In genomic region chr2:122153681-122154365, GRCm38 (mm10) we compare ENCODE assay signal across 26 mouse cellular contexts. TPM values are rescaled to one million over a fixed set of nuclear protein-coding genes. Genes with fewer than 3 reads are reported as not detected.
DNase-seq lines count a peak whose midpoint lies in the region; ATAC-seq and TF ChIP-seq lines count a peak whose summit lies in the region.
"Had no signal": no experiment of that assay in that cellular context is flagged by ENCODE, and none has a peak within 500 bp of the region (broad histone marks: within the 10 kb centered on the region; RNA-seq: fewer than 3 reads in every experiment).

No protein-coding gene starts in this region.

- H3K27ac ChIP-seq in liver, postnatal 0 days (ENCODE audit: low read depth), result 0 out of 2 replicates have a peak overlapping the region, but pooled peaks have one; percentile 42
- no peak overlapping the region for H3K27ac ChIP-seq in liver, embryonic 12.5 days
- H3K27ac ChIP-seq in MEL (ENCODE audit: control insufficient read depth, low read depth, low read length), result peak overlapping the region; percentile 29; the same call in 1 of the 2 replicates
- H3K27ac ChIP-seq: embryonic facial prominence, embryonic 13.5 days; forebrain, embryonic 12.5 days; heart, embryonic 13.5 days had no signal

- WGBS in liver, postnatal 0 days (ENCODE audit: insufficient replicate concordance), result 57% methylated on average over 6 of the region's 7 CpGs
- 34% methylated on average over 7 of the region's 7 CpGs for WGBS in liver, embryonic 12.5 days (ENCODE audit: insufficient replicate concordance)

- H3K4me2 ChIP-seq in liver, postnatal 0 days (ENCODE audit: low read depth, low read length), result no peak overlapping the region
- no peak overlapping the region for H3K4me2 ChIP-seq in liver, embryonic 12.5 days
- H3K4me2 ChIP-seq: embryonic facial prominence, embryonic 13.5 days; forebrain, embryonic 12.5 days; heart, embryonic 13.5 days had no signal

- H3K27me3 ChIP-seq in liver, postnatal 0 days (ENCODE audit: insufficient read depth, low read length), result no peaks in the 10 kb centered on the region
- H3K27me3 ChIP-seq in liver, embryonic 12.5 days (replicated peaks), result no peaks in the 10 kb centered on the region
- H3K27me3 ChIP-seq in MEL (ENCODE audit: control insufficient read depth in 1 of 2, insufficient read depth in 2 of 2, low read length in 2 of 2), result no peaks in the 10 kb centered on the region
- H3K27me3 ChIP-seq: embryonic facial prominence, embryonic 13.5 days; forebrain, embryonic 12.5 days; heart, embryonic 13.5 days had no signal

- no peak for TF ChIP-seq EP300 in liver, postnatal 0 days (IDR thresholded peaks at IDR 0.05; ENCODE audit: low read depth)
- TF ChIP-seq EP300 in MEL (IDR thresholded peaks at IDR 0.05; ENCODE audit: low read depth in 1 of 2, low read length in 2 of 2), result no peak

- H3K9ac ChIP-seq in liver, postnatal 0 days (replicated peaks), result no peak overlapping the region
- no peak overlapping the region for H3K9ac ChIP-seq in liver, embryonic 12.5 days
- no peak overlapping the region for H3K9ac ChIP-seq in MEL (ENCODE audit: control insufficient read depth, low read depth, low read length, poor library complexity, severe bottlenecking)
- H3K9ac ChIP-seq: embryonic facial prominence, embryonic 13.5 days; forebrain, embryonic 12.5 days; heart, embryonic 13.5 days had no signal

- H3K9me3 ChIP-seq in liver, postnatal 0 days (ENCODE audit: low read length), result no peaks in the 10 kb centered on the region
- no peaks in the 10 kb centered on the region for H3K9me3 ChIP-seq in liver, embryonic 12.5 days (replicated peaks)
- H3K9me3 ChIP-seq in MEL (replicated peaks; ENCODE audit: insufficient read depth, low read length), result no peaks in the 10 kb centered on the region
- H3K9me3 ChIP-seq: embryonic facial prominence, embryonic 13.5 days; forebrain, embryonic 12.5 days; heart, embryonic 13.5 days had no signal

- no peak for TF ChIP-seq POLR2A in MEL (IDR thresholded peaks at IDR 0.05; ENCODE audit: control insufficient read depth in 1 of 2, insufficient read depth in 1 of 2, low read depth in 1 of 2, low read length in 2 of 2, poor library complexity in 1 of 2)

- H3K36me3 ChIP-seq in liver, postnatal 0 days (replicated peaks; ENCODE audit: insufficient read depth, low read length), result peaks cover 44% of the 10 kb centered on the region
- H3K36me3 ChIP-seq in liver, embryonic 12.5 days, result peaks cover 39% of the 10 kb centered on the region
- H3K36me3 ChIP-seq in MEL (ENCODE audit: control insufficient read depth in 1 of 2, insufficient read depth in 2 of 2, low read length in 2 of 2), result peaks cover 3 to 28% of the 10 kb centered on the region in 2 experiments; a peak in 3 of 4 replicates
- H3K36me3 ChIP-seq: forebrain, embryonic 12.5 days had no signal

- peaks cover 38% of the 10 kb centered on the region for H3K4me1 ChIP-seq in liver, postnatal 0 days (ENCODE audit: insufficient read depth)
- H3K4me1 ChIP-seq in liver, embryonic 12.5 days, result peaks cover 35% of the 10 kb centered on the region
- peaks cover 11 to 23% of the 10 kb centered on the region in 2 experiments for H3K4me1 ChIP-seq in MEL (ENCODE audit: control insufficient read depth in 1 of 2, insufficient read depth in 2 of 2, low read length in 2 of 2)
- H3K4me1 ChIP-seq: forebrain, embryonic 12.5 days had no signal

- H3K79me2 ChIP-seq in MEL (ENCODE audit: control insufficient read depth, insufficient read depth, low read length, poor library complexity), result peaks cover 22% of the 10 kb centered on the region

- no peak for TF ChIP-seq CTCF in liver, postnatal 0 days (IDR thresholded peaks at IDR 0.05; ENCODE audit: low read depth)
- TF ChIP-seq CTCF in MEL (IDR thresholded peaks at IDR 0.05 in 2 of 3, conservative IDR thresholded peaks at IDR 0.05 in 1 of 3; ENCODE audit: control insufficient read depth in 1 of 3, insufficient read depth in 1 of 3, low read depth in 2 of 3, low read length in 3 of 3, poor library complexity in 1 of 3, severe bottlenecking in 1 of 3), result no peak

- TF ChIP-seq RAD21 in MEL (IDR thresholded peaks at IDR 0.05; ENCODE audit: low read depth, low read length), result no peak

- H3K4me3 ChIP-seq in liver, postnatal 0 days (ENCODE audit: low read depth, low read length), result no peak overlapping the region
- H3K4me3 ChIP-seq in liver, embryonic 12.5 days, result no peak overlapping the region
- H3K4me3 ChIP-seq in MEL (ENCODE audit: control insufficient read depth in 1 of 2, insufficient read depth in 1 of 2, low read depth in 2 of 2, low read length in 2 of 2), result no peak overlapping the region
- H3K4me3 ChIP-seq: embryonic facial prominence, embryonic 13.5 days; forebrain, embryonic 12.5 days; heart, embryonic 13.5 days had no signal

- DNase-seq in liver, postnatal 0 days, result no peak
- peak; percentile 71 for DNase-seq in MEL (ENCODE audit: low read depth, low spot score)
- DNase-seq in kidney, adult 8-10 months, result no peak
- DNase-seq in urinary bladder, postnatal 4 days (ENCODE audit: low spot score in 2 of 2), result no peak
- no peak for DNase-seq in lung, postnatal 14 days
- DNase-seq: adrenal gland, adult 2 months; B cell, adult 2 months; cerebellum, adult 11-12 months; cerebellum, adult 9-10 months; cerebellum, postnatal 25 days; gastrocnemius, postnatal 10 days; heart, postnatal 36 days had no signal

- no peak for ATAC-seq in liver, postnatal 0 days
- no peak for ATAC-seq in liver, embryonic 12.5 days
- 0 out of 2 replicates have a peak, but pooled peaks have one; percentile 27 for ATAC-seq in common myeloid progenitor, adult 5-6 weeks (replicated peaks; ENCODE audit: low read depth, poor library complexity, severe bottlenecking)
- ATAC-seq in megakaryocyte, adult 5-6 weeks (ENCODE audit: poor library complexity, severe bottlenecking), result peak; percentile 58
- ATAC-seq: CD4-positive, CD25-positive, alpha-beta regulatory T cell, adult 4 months; forebrain, embryonic 16.5 days; hindbrain, embryonic 16.5 days had no signal

TF ChIP-seq in MEL, 35 proteins besides CTCF, POLR2A, EP300 and RAD21:
- TF ChIP-seq MAZ (IDR thresholded peaks at IDR 0.05; ENCODE audit: low read depth, low read length) (no peak), TBP (IDR thresholded peaks at IDR 0.05; ENCODE audit: low read depth, low read length) (peak; percentile 69; the same call in 1 of the 2 replicates), POLR2AphosphoS2 (IDR thresholded peaks at IDR 0.05; ENCODE audit: low read length) (no peak; the same call in 1 of the 2 replicates), MAFK (IDR thresholded peaks at IDR 0.05; ENCODE audit: borderline replicate concordance, low read depth, low read length) (no peak), POLR2AphosphoS5 (IDR thresholded peaks at IDR 0.05; ENCODE audit: borderline replicate concordance, low read depth, low read length) (no peak), ZNF384 (IDR thresholded peaks at IDR 0.05; ENCODE audit: low read depth, low read length) (peak; percentile 83)

RNA-seq across cellular contexts. Expression of gene B2m, which starts 6.3 kb away (rescaled TPM):
- 1,317 and 1,377 TPM in 2 replicates for polyA plus RNA-seq in liver, postnatal 0 days (2015; fragmentation: Nextera tagmentation; extraction: Ambion mirVana)
- polyA plus RNA-seq in liver, embryonic 12.5 days (2016; fragmentation: Nextera tagmentation; extraction: Ambion mirVana), result 273 and 281 TPM in 2 replicates
- 108 and 135 TPM in 2 replicates for total RNA-seq in MEL (2012; rRNA removed)
- polyA plus RNA-seq in MEL (2012; ENCODE audit: insufficient read depth in 1 of 2, insufficient read length in 2 of 2, low read depth in 1 of 2, low replicate concordance in 2 of 2, missing spikeins in 1 of 2), result 1,000 to 10,000 TPM in 1 of 2 experiments, 100 to 1,000 TPM in 1; 229 to 1,161 TPM
- total RNA-seq in common myeloid progenitor, adult 5-6 weeks (2017), result 2,084 and 2,334 TPM in 2 replicates
- total RNA-seq in megakaryocyte, adult 5-6 weeks (2015), result 5,498 and 5,622 TPM in 2 replicates
- 2,725 and 3,039 TPM in 2 replicates for total RNA-seq in megakaryocyte, adult 5-6 weeks (2017)

RNA-seq across cellular contexts. Expression of gene Trim69, which starts 6.7 kb away (rescaled TPM):
- polyA plus RNA-seq in liver, postnatal 0 days (2015; fragmentation: Nextera tagmentation; extraction: Ambion mirVana), result not detected in 2 replicates
- 0.07 TPM in 1 of 2 replicates, not detected in the other for polyA plus RNA-seq in liver, embryonic 12.5 days (2016; fragmentation: Nextera tagmentation; extraction: Ambion mirVana)
- not detected in 2 replicates for total RNA-seq in MEL (2012; rRNA removed)
- under 1 TPM in 1 of 2 experiments, not detected in 1; 0.04 TPM for polyA plus RNA-seq in MEL (2012; ENCODE audit: insufficient read depth in 1 of 2, insufficient read length in 2 of 2, low read depth in 1 of 2, low replicate concordance in 2 of 2, missing spikeins in 1 of 2)
- total RNA-seq in common myeloid progenitor, adult 5-6 weeks (2017), result not detected in 2 replicates
- not detected in 2 replicates for total RNA-seq in megakaryocyte, adult 5-6 weeks (2015)
- total RNA-seq in megakaryocyte, adult 5-6 weeks (2017), result 0.33 TPM in 1 of 2 replicates, not detected in the other
- total RNA-seq: adrenal gland, adult 2 months; adrenal gland, postnatal 4 days; gastrocnemius, postnatal 10 days; gastrocnemius, postnatal 4 days had no signal
- polyA plus RNA-seq: adrenal gland, adult 2 months; embryonic facial prominence, embryonic 13.5 days; forebrain, embryonic 12.5 days; forebrain, embryonic 16.5 days; heart, embryonic 13.5 days; heart, postnatal 0 days; hindbrain, embryonic 11.5 days had no signal

RNA-seq across cellular contexts. Expression of gene Patl2, which starts 32.2 kb away (rescaled TPM):
- 0.14 and 0.18 TPM in 2 replicates for polyA plus RNA-seq in liver, postnatal 0 days (2015; fragmentation: Nextera tagmentation; extraction: Ambion mirVana)
- polyA plus RNA-seq in liver, embryonic 12.5 days (2016; fragmentation: Nextera tagmentation; extraction: Ambion mirVana), result 0.05 TPM in 1 of 2 replicates, not detected in the other
- 0.58 and 0.72 TPM in 2 replicates for total RNA-seq in MEL (2012; rRNA removed)
- polyA plus RNA-seq in MEL (2012; ENCODE audit: insufficient read depth in 1 of 2, insufficient read length in 2 of 2, low read depth in 1 of 2, low replicate concordance in 2 of 2, missing spikeins in 1 of 2), result under 1 TPM in 1 of 2 experiments, not detected in 1; 0.84 TPM
- total RNA-seq in common myeloid progenitor, adult 5-6 weeks (2017), result not detected in 2 replicates
- total RNA-seq in megakaryocyte, adult 5-6 weeks (2015), result not detected in 2 replicates
- total RNA-seq in megakaryocyte, adult 5-6 weeks (2017), result not detected in 2 replicates
- total RNA-seq: adrenal gland, adult 2 months; gastrocnemius, postnatal 10 days; gastrocnemius, postnatal 4 days; heart, postnatal 36 days had no signal
- polyA plus RNA-seq: adrenal gland, adult 2 months; embryonic facial prominence, embryonic 13.5 days; forebrain, embryonic 12.5 days; forebrain, embryonic 16.5 days; heart, embryonic 13.5 days had no signal

RNA-seq across cellular contexts. Expression of gene Terb2, which starts 32.2 kb away (rescaled TPM):
- polyA plus RNA-seq in liver, postnatal 0 days (2015; fragmentation: Nextera tagmentation; extraction: Ambion mirVana), result not detected in 2 replicates
- polyA plus RNA-seq in liver, embryonic 12.5 days (2016; fragmentation: Nextera tagmentation; extraction: Ambion mirVana), result not detected in 2 replicates
- not detected in 2 replicates for total RNA-seq in MEL (2012; rRNA removed)
- not detected for polyA plus RNA-seq in MEL (2012; ENCODE audit: insufficient read depth in 1 of 2, insufficient read length in 2 of 2, low read depth in 1 of 2, low replicate concordance in 2 of 2, missing spikeins in 1 of 2)
- not detected in 2 replicates for total RNA-seq in common myeloid progenitor, adult 5-6 weeks (2017)
- not detected in 2 replicates for total RNA-seq in megakaryocyte, adult 5-6 weeks (2015)
- not detected in 2 replicates for total RNA-seq in megakaryocyte, adult 5-6 weeks (2017)
- total RNA-seq: adrenal gland, adult 2 months; adrenal gland, postnatal 4 days; gastrocnemius, postnatal 10 days; gastrocnemius, postnatal 4 days; heart, postnatal 36 days had no signal
- polyA plus RNA-seq: adrenal gland, adult 2 months; CD4-positive, CD25-positive, alpha-beta regulatory T cell, adult 4 months; embryonic facial prominence, embryonic 13.5 days; forebrain, embryonic 12.5 days; forebrain, embryonic 16.5 days; frontal cortex, adult 2 months; heart, embryonic 13.5 days; heart, postnatal 0 days; hindbrain, embryonic 11.5 days; hindbrain, embryonic 16.5 days had no signal

RNA-seq across cellular contexts. Expression of gene Spg11, which starts 35.6 kb away (rescaled TPM):
- polyA plus RNA-seq in liver, postnatal 0 days (2015; fragmentation: Nextera tagmentation; extraction: Ambion mirVana), result 1.6 and 2.2 TPM in 2 replicates
- 5.8 and 6.2 TPM in 2 replicates for polyA plus RNA-seq in liver, embryonic 12.5 days (2016; fragmentation: Nextera tagmentation; extraction: Ambion mirVana)
- 5.9 TPM in 2 replicates for total RNA-seq in MEL (2012; rRNA removed)
- 1 to 10 TPM in 1 of 2 experiments, not detected in 1; 6.9 TPM for polyA plus RNA-seq in MEL (2012; ENCODE audit: insufficient read depth in 1 of 2, insufficient read length in 2 of 2, low read depth in 1 of 2, low replicate concordance in 2 of 2, missing spikeins in 1 of 2)
- total RNA-seq in common myeloid progenitor, adult 5-6 weeks (2017), result 13.8 and 15.2 TPM in 2 replicates
- total RNA-seq in megakaryocyte, adult 5-6 weeks (2015), result 11.2 TPM in 2 replicates
- 14.8 and 15.3 TPM in 2 replicates for total RNA-seq in megakaryocyte, adult 5-6 weeks (2017)

Comparison
In these comparisons a context has a peak if more than half of its experiments do, and no peak if none do; other contexts are left out.
1. ATAC-seq: peak in common myeloid progenitor, adult 5-6 weeks (single experiment) and megakaryocyte, adult 5-6 weeks (single experiment); none in liver, postnatal 0 days (single experiment) and liver, embryonic 12.5 days (single experiment).
2. RNA of gene B2m, which starts 6.3 kb away (total RNA-seq): 2,725 to 5,622 TPM in megakaryocyte, adult 5-6 weeks and 2,084 to 2,334 TPM in common myeloid progenitor, adult 5-6 weeks; 108 to 135 TPM in MEL; every median in the first group is over 10 times any median in the second.